Mouse (Mus musculus) erythroblast, embryonic 14.5 days (primary cell): ENCODE results near the gene Psmd9.

ENCODE experiments used
- GATA1 ChIP-seq: IDR thresholded peaks from 2 replicates; pipeline ENCODE4 v1.6.1; 2012; ENCODE audit warnings: low read length, inconsistent platforms, mixed read lengths
- TAL1 ChIP-seq: IDR thresholded peaks from 3 replicates; pipeline ENCODE4 v1.6.1; 2012; ENCODE audit warnings: low read length, inconsistent platforms, mixed read lengths

DNA sequence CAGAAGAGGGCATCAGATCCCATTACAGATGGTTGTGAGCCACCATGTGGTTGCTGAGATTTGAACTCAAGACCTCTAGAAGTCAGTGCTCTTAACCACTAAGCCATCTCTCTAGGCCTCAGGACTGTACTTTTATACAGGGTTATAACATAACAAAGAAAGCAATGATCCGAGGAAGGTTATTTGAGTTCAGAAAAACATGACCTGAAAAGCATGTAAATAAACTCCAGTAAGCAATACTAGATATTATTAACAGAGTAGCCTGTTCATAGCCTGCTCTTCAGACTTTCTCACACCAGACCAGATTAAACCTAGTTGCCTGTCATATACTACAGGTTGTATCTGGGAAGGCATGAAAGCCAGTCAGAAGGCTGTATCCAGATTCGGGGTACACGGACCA lies 18.1 kb downstream of the Psmd9 start:
- TF ChIP-seq GATA1 (no peak), TAL1 (no peak)
